Mouse (Mus musculus) cerebellum, adult 2 months (tissue): ENCODE results near the gene Ndufs8.

ENCODE experiments used
- CTCF ChIP-seq: fragments of 200-500 bp; IDR thresholded peaks from 2 replicates; pipeline ENCODE4 v1.5.1; 2011; ENCODE audit warnings: low read depth, mild to moderate bottlenecking, control low read depth, low read length, moderate library complexity, borderline replicate concordance; ENCODE audit not compliant: insufficient read depth
- POLR2A ChIP-seq: fragments of 200-500 bp; IDR thresholded peaks from 2 replicates; pipeline ENCODE4 v1.6.1; 2011; ENCODE audit warnings: low read length, control low read depth, borderline replicate concordance; ENCODE audit not compliant: insufficient read depth

- TF ChIP-seq POLR2A (no peak), CTCF (no peak)
Measured at GRCm38 (mm10) chr19:3950331-3950730, 37.8 kb upstream of the Ndufs8 start.
